Mouse (Mus musculus) forebrain, embryonic 14.5 days (tissue): ENCODE data around the gene Rab4b. TPM values are rescaled to one million over a fixed set of nuclear protein-coding genes. Genes with fewer than 3 reads are reported as not detected.

Experiments
- ATAC-seq: fragments of 200-750 bp; cut with Nextera tagmentation; 2 replicates; pipeline ENCODE4 v1.8.0; 2017; ENCODE audit warnings: mild to moderate bottlenecking, moderate library complexity
- DNase-seq: peaks from one replicate; pipeline ENCODE4 v3.0.0-alpha.2; 2015; ENCODE audit warnings: low spot score
- H3K27ac ChIP-seq: fragments of 300-500 bp; sonication (generic); 2 replicates; pipeline ENCODE4 v1.5.1; 2014; ENCODE audit warnings: low read depth, mild to moderate bottlenecking, control low read depth, low read length, moderate library complexity
- H3K27me3 ChIP-seq: fragments of 300-500 bp; sonication (generic); replicated peaks from 2 replicates; pipeline ENCODE4 v1.6.1; 2014; ENCODE audit warnings: low read length, control low read depth, mixed read lengths; ENCODE audit not compliant: control insufficient read depth, insufficient read depth
- H3K36me3 ChIP-seq: fragments of 300-500 bp; sonication (generic); 2 replicates; pipeline ENCODE4 v1.6.1; 2014; ENCODE audit warnings: low read length, control low read depth; ENCODE audit not compliant: control insufficient read depth, insufficient read depth
- H3K4me1 ChIP-seq: fragments of 300-500 bp; sonication (generic); 2 replicates; pipeline ENCODE4 v1.6.1; 2014; ENCODE audit warnings: antibody characterized with exemption, low read length, control low read depth; ENCODE audit not compliant: control insufficient read depth, insufficient read depth
- H3K4me2 ChIP-seq: fragments of 300-500 bp; sonication (generic); 2 replicates; pipeline ENCODE4 v1.6.1; 2014; ENCODE audit warnings: mild to moderate bottlenecking, control low read depth, low read length
- H3K4me3 ChIP-seq: fragments of 300-500 bp; sonication (generic); 2 replicates; pipeline ENCODE4 v1.5.1; 2014; ENCODE audit warnings: low read depth, low read length, control low read depth
- H3K9ac ChIP-seq: fragments of 300-500 bp; sonication (generic); 2 replicates; pipeline ENCODE4 v1.6.1; 2014; ENCODE audit warnings: mild to moderate bottlenecking, low read length, control low read depth, moderate library complexity
- H3K9me3 ChIP-seq: fragments of 300-500 bp; sonication (generic); replicated peaks from 2 replicates; pipeline ENCODE4 v1.6.1; 2016; ENCODE audit warnings: low read length, control low read depth, mixed read lengths; ENCODE audit not compliant: control insufficient read depth
- WGBS: fragments of 180-500 bp; shearing (Covaris S2); extraction: QIAGEN DNeasy Blood & Tissue Kit; methylation state at CpG from one replicate; pipeline ENCODE4 v1.1.7; 2014; 5-methylcytosine and 5-hydroxymethylcytosine counted together
- polyA plus RNA-seq: library from polyadenylated mRNA; unstranded; fragments of >200 nt; fragmentation: Nextera tagmentation; extraction: Ambion mirVana; gene quantifications from 2 replicates; pipeline ENCODE4 v1.2.1, GENCODE M21; 2014

Gene Rab4b
- polyA plus RNA-seq, 1 experiment from 2014 or later: 75.8 TPM

DNA sequence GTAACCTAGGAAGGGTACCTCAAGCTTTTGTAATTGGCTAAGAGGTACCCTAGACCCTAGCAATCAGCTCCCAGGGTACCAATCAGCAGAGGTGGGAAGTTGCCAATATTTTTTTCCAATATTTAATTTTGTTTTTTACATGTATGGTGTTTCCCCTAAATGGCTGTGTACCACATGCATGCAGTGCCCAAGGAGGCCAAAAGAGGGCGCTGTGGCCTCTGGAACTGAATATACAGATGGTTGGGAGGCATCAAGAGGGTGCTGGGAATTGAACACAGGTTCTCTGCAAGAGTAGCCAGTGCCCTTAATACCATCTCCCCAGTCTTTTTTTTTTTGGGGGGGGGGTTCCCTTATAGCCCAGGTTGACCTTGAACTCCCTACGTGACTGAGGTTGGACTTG lies 47.3 kb downstream of the Rab4b start:
- DNase-seq: no peak
- WGBS: 63% methylated on average over 2 of the region's 2 CpGs
- no peaks in the 10 kb centered on the region for H3K9me3 ChIP-seq
- no peak for ATAC-seq
- no peaks in the 10 kb centered on the region for H3K4me1 ChIP-seq
- no peak overlapping the region for H3K9ac ChIP-seq
- no peaks in the 10 kb centered on the region for H3K27me3 ChIP-seq
- no peak overlapping the region for H3K27ac ChIP-seq
- H3K36me3 ChIP-seq: no peaks in the 10 kb centered on the region
- H3K4me2 ChIP-seq: no peak overlapping the region
- H3K4me3 ChIP-seq: no peak overlapping the region

DNA sequence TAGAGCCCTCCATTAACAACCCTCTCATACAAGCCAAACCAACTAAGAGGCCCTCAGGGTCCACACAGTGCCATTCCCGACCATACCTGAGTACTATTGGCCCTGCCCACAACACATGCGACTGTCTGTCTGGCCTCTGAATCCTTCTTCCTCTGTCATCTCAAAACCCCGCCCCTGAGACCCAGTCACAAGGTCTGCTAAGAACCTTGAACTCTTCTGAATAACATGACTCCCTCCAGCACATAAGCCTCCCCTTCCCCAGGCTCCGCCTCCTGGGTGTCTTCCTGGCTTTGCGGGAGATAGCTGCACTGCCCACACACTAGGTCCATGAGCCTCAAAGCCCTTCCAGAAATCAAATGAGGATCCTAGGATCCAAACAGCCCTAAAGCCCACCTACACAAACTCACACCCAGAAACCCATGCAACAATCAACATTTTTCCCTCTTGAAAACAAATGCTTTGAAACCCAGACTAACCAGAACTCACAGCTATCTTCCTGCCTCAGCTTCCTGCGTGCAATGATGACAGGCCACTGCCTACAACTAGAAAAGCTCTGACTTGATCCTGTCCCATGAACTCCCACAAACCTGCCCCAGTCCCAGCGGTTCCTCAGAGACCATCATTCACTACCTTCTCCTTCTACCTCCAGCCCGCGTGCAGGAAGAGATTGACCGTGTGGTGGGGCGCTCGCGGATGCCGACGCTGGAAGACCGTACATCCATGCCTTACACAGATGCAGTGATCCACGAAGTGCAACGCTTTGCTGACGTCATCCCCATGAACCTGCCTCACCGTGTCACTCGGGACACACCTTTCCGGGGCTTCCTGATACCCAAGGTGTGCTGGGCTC lies 48.0 kb downstream of the Rab4b start:
- H3K4me1 ChIP-seq: no peaks in the 10 kb centered on the region
- H3K4me3 ChIP-seq: no peak overlapping the region
- H3K36me3 ChIP-seq: no peaks in the 10 kb centered on the region
- DNase-seq (no peak), ATAC-seq (no peak)
- no peaks in the 10 kb centered on the region for H3K9me3 ChIP-seq
- no peak overlapping the region for H3K9ac ChIP-seq
- 89% methylated on average over 22 of the region's 22 CpGs for WGBS
- H3K27me3 ChIP-seq: no peaks in the 10 kb centered on the region
- no peak overlapping the region for H3K4me2 ChIP-seq
- no peak overlapping the region for H3K27ac ChIP-seq

DNA sequence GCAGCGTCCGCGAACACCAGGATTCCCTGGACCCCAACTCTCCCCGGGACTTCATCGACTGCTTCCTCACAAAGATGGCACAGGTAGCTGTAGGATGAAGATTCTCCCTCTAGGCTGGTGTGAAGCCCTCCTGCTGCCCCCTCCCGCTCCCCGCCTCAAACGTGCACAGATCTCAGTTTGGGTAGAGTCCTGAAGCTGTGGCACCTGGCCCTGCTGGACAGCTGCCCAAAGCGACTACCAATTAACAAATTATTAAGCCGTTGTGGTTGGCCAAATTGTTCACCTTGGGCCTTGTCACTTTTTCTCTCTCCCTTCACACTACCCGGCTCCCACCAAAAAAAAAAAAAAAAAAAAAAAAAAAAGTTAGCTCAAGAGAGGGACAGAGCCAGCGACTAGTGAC lies 48.9 kb downstream of the Rab4b start:
- 87% methylated on average over 11 of the region's 12 CpGs for whole genome bisulfite sequencing
- Histone ChIP-seq H3K9me3 (no peaks in the 10 kb centered on the region), H3K9ac (no peak overlapping the region), H3K27me3 (no peaks in the 10 kb centered on the region), H3K36me3 (no peaks in the 10 kb centered on the region), H3K27ac (no peak overlapping the region), H3K4me3 (no peak overlapping the region), H3K4me1 (no peaks in the 10 kb centered on the region), H3K4me2 (no peak overlapping the region)
- ATAC-seq: no peak
- no peak for DNase-seq

DNA sequence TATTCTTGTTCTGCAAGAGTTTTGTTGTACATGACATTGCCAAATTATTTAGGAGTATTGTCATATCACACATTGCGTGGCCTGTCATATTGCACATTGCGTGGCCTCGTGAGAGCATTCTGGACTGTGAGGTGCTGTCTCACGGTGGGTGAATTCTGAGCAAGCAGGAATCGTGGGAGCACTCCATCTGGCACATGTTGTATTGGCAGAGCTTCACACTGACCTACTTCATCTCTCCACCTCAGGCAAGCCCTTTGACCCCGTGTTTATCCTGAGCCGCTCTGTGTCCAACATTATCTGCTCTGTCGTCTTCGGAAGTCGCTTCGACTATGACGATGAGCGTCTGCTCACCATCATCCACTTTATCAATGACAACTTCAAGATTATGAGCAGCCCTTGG lies 49.8 kb downstream of the Rab4b start:
- DNase-seq: no peak
- Histone ChIP-seq H3K4me1 (no peaks in the 10 kb centered on the region), H3K4me3 (no peak overlapping the region), H3K36me3 (no peaks in the 10 kb centered on the region), H3K4me2 (no peak overlapping the region), H3K27me3 (no peaks in the 10 kb centered on the region), H3K9ac (no peak overlapping the region), H3K27ac (no peak overlapping the region), H3K9me3 (no peaks in the 10 kb centered on the region)
- ATAC-seq: no peak
- 93% methylated on average over 13 of the region's 13 CpGs for WGBS

DNA sequence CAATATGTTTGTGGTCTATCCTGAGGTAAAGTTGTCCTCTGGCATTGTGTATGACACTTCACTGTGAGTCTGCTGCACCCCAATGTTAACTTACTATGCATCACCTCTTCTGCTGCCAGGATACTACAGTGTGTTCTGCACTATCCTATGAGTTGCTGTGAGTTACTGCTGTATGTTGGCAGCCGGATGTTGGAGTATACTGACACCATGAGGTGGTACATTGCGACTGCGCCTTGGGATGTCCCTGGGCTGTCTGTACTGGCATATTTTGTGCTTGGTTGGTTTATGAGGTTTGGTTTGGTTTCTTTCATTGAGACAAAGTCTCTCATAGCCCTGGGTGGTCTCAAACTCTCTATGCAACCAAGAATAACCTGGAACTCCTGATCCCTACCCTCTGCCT lies 50.5 kb downstream of the Rab4b start:
- no peak overlapping the region for H3K4me3 ChIP-seq
- no peaks in the 10 kb centered on the region for H3K27me3 ChIP-seq
- H3K36me3 ChIP-seq: no peaks in the 10 kb centered on the region
- H3K4me2 ChIP-seq: no peak overlapping the region
- no peak overlapping the region for H3K27ac ChIP-seq
- H3K4me1 ChIP-seq: no peaks in the 10 kb centered on the region
- WGBS: 48% methylated on average over 3 of the region's 3 CpGs
- no peak overlapping the region for H3K9ac ChIP-seq
- DNase-seq: peak; percentile 13
- H3K9me3 ChIP-seq: no peaks in the 10 kb centered on the region
- ATAC-seq: peak; percentile 50; the same call in 1 of the 2 replicates

DNA sequence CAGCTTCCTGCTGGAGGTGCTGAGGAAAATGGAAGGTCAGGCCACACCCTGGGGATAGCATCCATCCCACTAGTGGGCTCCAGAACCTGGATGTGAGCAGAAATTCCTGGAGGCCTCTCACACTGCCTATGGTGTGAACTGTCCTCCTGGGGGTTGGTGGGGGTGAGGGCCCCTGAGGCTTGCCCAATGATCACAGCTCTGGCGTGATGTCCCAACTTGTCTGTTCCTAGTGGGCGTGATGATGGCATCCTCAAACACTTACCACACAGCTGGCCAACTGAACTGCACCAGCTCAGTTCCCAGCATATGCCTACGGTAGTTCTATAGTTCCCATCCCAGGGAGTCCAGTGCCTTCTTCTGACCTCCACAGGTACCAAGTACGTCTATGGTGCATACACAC lies 53.7 kb downstream of the Rab4b start:
- WGBS: 91% methylated on average over 4 of the region's 4 CpGs
- H3K36me3 ChIP-seq: no peaks in the 10 kb centered on the region
- H3K9me3 ChIP-seq: no peaks in the 10 kb centered on the region
- no peak for ATAC-seq
- H3K4me3 ChIP-seq: no peak overlapping the region
- no peaks in the 10 kb centered on the region for H3K4me1 ChIP-seq
- DNase-seq: no peak
- no peak overlapping the region for H3K9ac ChIP-seq
- no peak overlapping the region for H3K27ac ChIP-seq
- H3K27me3 ChIP-seq: no peaks in the 10 kb centered on the region
- no peak overlapping the region for H3K4me2 ChIP-seq

DNA sequence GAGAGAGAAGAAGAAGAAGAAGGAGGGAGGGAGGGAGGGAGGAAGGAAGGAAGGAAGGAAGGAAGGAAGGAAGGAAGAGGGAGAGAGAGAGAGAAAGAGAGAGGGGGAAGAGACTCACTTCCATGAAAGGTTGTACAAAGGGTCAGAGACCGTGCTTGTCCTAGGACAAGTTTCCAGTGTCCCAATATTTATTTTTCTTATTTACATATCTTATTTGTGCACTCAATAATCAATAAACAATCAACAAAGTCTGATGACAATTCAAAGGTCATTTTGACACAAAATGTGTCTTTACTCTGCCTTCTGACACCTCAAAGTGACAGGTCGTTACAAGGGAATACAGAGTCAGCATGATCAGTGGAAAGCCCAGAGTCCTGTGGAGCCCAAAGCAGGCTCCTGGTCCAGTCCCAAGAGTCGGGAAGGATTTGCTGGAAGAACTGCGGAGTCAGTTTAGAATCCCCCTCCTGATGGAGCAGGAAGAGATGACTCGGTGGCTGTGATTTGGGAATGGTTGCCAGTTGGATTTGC lies 54.3 kb downstream of the Rab4b start:
- Histone ChIP-seq H3K4me2 (no peak overlapping the region), H3K27me3 (no peaks in the 10 kb centered on the region), H3K4me1 (no peaks in the 10 kb centered on the region), H3K27ac (no peak overlapping the region), H3K9ac (no peak overlapping the region), H3K36me3 (no peaks in the 10 kb centered on the region), H3K4me3 (no peak overlapping the region), H3K9me3 (no peaks in the 10 kb centered on the region)
- WGBS: 85% methylated on average over 5 of the region's 5 CpGs
- no peak for DNase-seq
- ATAC-seq: no peak

DNA sequence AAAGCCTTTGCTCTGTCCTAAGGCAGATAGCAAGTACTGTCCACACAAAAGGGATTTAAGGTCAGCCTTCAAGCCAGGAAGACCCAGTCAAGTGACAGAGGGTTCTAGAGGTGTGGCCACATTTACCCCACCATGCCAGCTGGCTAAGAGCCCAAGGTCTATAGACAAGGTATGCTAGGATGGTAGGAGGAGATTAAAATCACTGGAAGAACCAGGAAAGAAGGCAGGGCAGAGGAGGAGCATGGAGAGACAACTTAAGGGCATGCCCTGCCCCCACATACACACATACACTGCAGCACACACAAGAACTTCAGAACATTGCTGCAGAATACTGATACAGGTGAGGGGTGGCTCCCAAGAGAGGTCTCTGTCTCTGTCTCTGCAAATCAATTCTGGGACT lies 59.0 kb downstream of the Rab4b start, which contains the start of gene Cyp2f2:
TSS of gene Cyp2f2 (plus strand) at position 234 of the 400 bp plus-strand sequence.
- Histone ChIP-seq H3K9ac (no peak within 1 kb of the TSS), H3K27me3 (no peaks in the 10 kb centered on the region), H3K4me2 (no peak within 1 kb of the TSS), H3K27ac (no peak within 1 kb of the TSS), H3K9me3 (no peaks in the 10 kb centered on the region), H3K36me3 (no peaks in the 10 kb centered on the region), H3K4me3 (no peak within 1 kb of the TSS), H3K4me1 (no peaks in the 10 kb centered on the region)
- DNase-seq (no peak), ATAC-seq (no peak)
